Mouse (Mus musculus): Measurements from ENCODE around the gene Heatr5b. TPM values are rescaled to one million over a fixed set of nuclear protein-coding genes. Genes with fewer than 3 reads are reported as not detected.

Heatr5b gene
- polyA plus RNA-seq, 1 experiment, result 30.8 TPM

GRCm38 (mm10) chr17:78710258-78710657, 124.9 kb downstream of the Heatr5b start:
- H3K27ac ChIP-seq (ENCODE audit: control insufficient read depth, insufficient read depth, low read length), result no peak overlapping the region
- no peak overlapping the region for H3K4me3 ChIP-seq (ENCODE audit: control insufficient read depth, insufficient read depth, low read length)
- no peak for TF ChIP-seq CTCF (IDR thresholded peaks at IDR 0.05; ENCODE audit: borderline replicate concordance, control insufficient read depth, extremely low read depth, insufficient read depth, low read length, poor library complexity)
- no peak for TF ChIP-seq POLR2A (IDR thresholded peaks at IDR 0.05; ENCODE audit: control insufficient read depth, extremely low read depth, insufficient read depth, low read length, poor library complexity)
- no peaks in the 10 kb centered on the region for H3K36me3 ChIP-seq (ENCODE audit: control insufficient read depth, insufficient read depth, low read length)
- H3K27me3 ChIP-seq (ENCODE audit: control insufficient read depth, insufficient read depth, low read length), result no peaks in the 10 kb centered on the region
- WGBS, result 94% methylated on average over 2 of the region's 2 CpGs
- no peaks in the 10 kb centered on the region for H3K4me1 ChIP-seq (replicated peaks; ENCODE audit: control insufficient read depth, insufficient read depth, low read length)
- DNase-seq, result no peak

GRCm38 (mm10) chr17:78708422-78708821, 126.7 kb downstream of the Heatr5b start:
- DNase-seq, result no peak
- 58% methylated on average over 7 of the region's 7 CpGs for WGBS

GRCm38 (mm10) chr17:78702988-78703387, 132.2 kb downstream of the Heatr5b start:
- H3K36me3 ChIP-seq (ENCODE audit: control insufficient read depth, insufficient read depth, low read length), result no peaks in the 10 kb centered on the region; the same call in 1 of the 2 replicates
- H3K4me3 ChIP-seq (ENCODE audit: control insufficient read depth, insufficient read depth, low read length), result no peak overlapping the region
- no peak overlapping the region for H3K27ac ChIP-seq (ENCODE audit: control insufficient read depth, insufficient read depth, low read length)
- no peaks in the 10 kb centered on the region for H3K4me1 ChIP-seq (replicated peaks; ENCODE audit: control insufficient read depth, insufficient read depth, low read length)
- no peaks in the 10 kb centered on the region for H3K27me3 ChIP-seq (ENCODE audit: control insufficient read depth, insufficient read depth, low read length)
- 96% methylated on average over 7 of the region's 7 CpGs for WGBS
- TF ChIP-seq POLR2A (IDR thresholded peaks at IDR 0.05; ENCODE audit: control insufficient read depth, extremely low read depth, insufficient read depth, low read length, poor library complexity) (no peak), CTCF (IDR thresholded peaks at IDR 0.05; ENCODE audit: borderline replicate concordance, control insufficient read depth, extremely low read depth, insufficient read depth, low read length, poor library complexity) (no peak)
- no peak for DNase-seq

More at GRCm38 (mm10) chr17:78708422-78708821, 126.7 kb downstream of the Heatr5b start:
- no peak overlapping the region for H3K27ac ChIP-seq (ENCODE audit: control insufficient read depth, insufficient read depth, low read length)
- H3K4me3 ChIP-seq (ENCODE audit: control insufficient read depth, insufficient read depth, low read length), result no peak overlapping the region
- H3K36me3 ChIP-seq (ENCODE audit: control insufficient read depth, insufficient read depth, low read length), result no peaks in the 10 kb centered on the region
- no peaks in the 10 kb centered on the region for H3K4me1 ChIP-seq (replicated peaks; ENCODE audit: control insufficient read depth, insufficient read depth, low read length)
- no peaks in the 10 kb centered on the region for H3K27me3 ChIP-seq (ENCODE audit: control insufficient read depth, insufficient read depth, low read length)
- TF ChIP-seq POLR2A (IDR thresholded peaks at IDR 0.05; ENCODE audit: control insufficient read depth, extremely low read depth, insufficient read depth, low read length, poor library complexity) (no peak), CTCF (IDR thresholded peaks at IDR 0.05; ENCODE audit: borderline replicate concordance, control insufficient read depth, extremely low read depth, insufficient read depth, low read length, poor library complexity) (no peak)

Other genes starting within 250 kb of the Heatr5b start
- gene Strn, start 98.2 kb downstream of the Heatr5b start, polyA plus RNA-seq (2012; rRNA removed), result 15.5 and 16.6 TPM in 2 replicates
- 15.3 and 18.8 TPM in 2 replicates for gene Gpatch11, start 203 bp upstream of the Heatr5b start, polyA plus RNA-seq (2012; rRNA removed)
- gene Eif2ak2, start 47.2 kb upstream of the Heatr5b start, polyA plus RNA-seq (2012; rRNA removed), result 3.6 and 4.9 TPM in 2 replicates
- gene Sult6b1, start 71.6 kb upstream of the Heatr5b start, polyA plus RNA-seq (2012; rRNA removed), result not detected in 2 replicates
- 5.7 and 5.8 TPM in 2 replicates for gene Cebpzos, start 81.1 kb upstream of the Heatr5b start, polyA plus RNA-seq (2012; rRNA removed)
- gene Cebpz, start 101.7 kb upstream of the Heatr5b start, polyA plus RNA-seq (2012; rRNA removed), result 8.0 and 10.8 TPM in 2 replicates
- gene Ndufaf7, start 101.8 kb upstream of the Heatr5b start, polyA plus RNA-seq (2012; rRNA removed), result 5.4 and 5.5 TPM in 2 replicates
- gene Prkd3, start 185.5 kb upstream of the Heatr5b start, polyA plus RNA-seq (2012; rRNA removed), result 16.8 TPM in 2 replicates
- 2.3 and 2.7 TPM in 2 replicates for gene Qpct, start 216.5 kb upstream of the Heatr5b start, polyA plus RNA-seq (2012; rRNA removed)

All from thymus, adult 2 months (tissue).